8 mouse cellular contexts compared by ENCODE assay signal in the genomic region with DNA sequence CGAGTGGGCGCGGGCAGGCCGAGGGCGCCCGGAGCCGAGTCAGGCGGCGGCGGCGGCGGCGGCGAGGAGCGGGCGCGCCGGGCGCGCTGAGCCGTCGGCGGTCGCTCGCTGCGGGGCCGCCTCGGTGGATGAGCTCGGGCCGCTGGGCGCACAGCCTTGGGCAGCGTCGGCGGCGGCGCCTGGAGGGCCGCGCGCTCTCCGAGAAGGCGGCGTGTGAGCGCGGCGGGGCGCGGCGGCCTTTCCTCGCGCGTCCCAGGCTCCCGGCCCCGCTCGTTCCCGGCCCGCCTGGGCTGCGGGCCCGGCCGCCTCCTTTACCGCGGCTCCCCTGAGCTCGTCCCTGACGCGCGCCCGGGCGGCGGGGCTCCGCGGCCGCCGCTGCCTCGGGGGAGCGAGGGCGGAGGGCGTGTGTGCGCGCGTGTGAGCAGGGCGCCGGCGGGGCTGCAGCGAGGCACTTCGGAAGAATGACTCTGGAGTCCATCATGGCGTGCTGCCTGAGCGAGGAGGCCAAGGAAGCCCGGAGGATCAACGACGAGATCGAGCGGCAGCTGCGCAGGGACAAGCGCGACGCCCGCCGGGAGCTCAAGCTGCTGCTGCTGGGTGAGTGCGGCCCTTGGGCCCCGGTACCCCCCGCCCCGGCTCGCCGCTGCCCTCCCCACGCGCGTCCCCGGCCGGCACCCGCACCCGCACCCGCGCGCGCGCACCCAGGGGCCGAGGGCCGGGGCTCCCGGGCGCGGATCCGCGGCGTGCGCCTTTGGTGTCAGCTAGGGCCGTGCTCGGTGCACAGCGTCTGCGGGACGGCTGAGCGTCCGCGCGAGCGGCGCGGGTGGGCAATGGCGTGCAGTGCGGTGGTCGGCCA. TPM values are rescaled to one million over a fixed set of nuclear protein-coding genes. Genes with fewer than 3 reads are reported as not detected.
DNase-seq lines count a peak whose midpoint lies in the region; ATAC-seq and TF ChIP-seq lines count a peak whose summit lies in the region.

No protein-coding gene starts in this region.

- ATAC-seq in frontal cortex, adult (ENCODE audit: low TSS enrichment) = peak; percentile 36
- ATAC-seq in hindbrain, embryonic 12.5 days (ENCODE audit: low FRiP score) = peak; percentile 65

- under 1% methylated on average over 132 of the region's 139 CpGs for WGBS in cerebellum, adult 2 months
- WGBS in hindbrain, embryonic 12.5 days = under 1% methylated on average over 107 of the region's 139 CpGs

- TF ChIP-seq CTCF in cerebellum, adult 2 months (IDR thresholded peaks at IDR 0.05; ENCODE audit: borderline replicate concordance, insufficient read depth, low read depth, low read length) = no peak

- peak overlapping the region; percentile 72 for H3K27ac ChIP-seq in ES-E14 (ENCODE audit: insufficient read depth, low read depth, low read length, poor library complexity, severe bottlenecking)
- H3K27ac ChIP-seq in cerebellum, adult 2 months (ENCODE audit: insufficient read depth, low read length) = peak overlapping the region; percentile 92
- peak overlapping the region; percentile 100 for H3K27ac ChIP-seq in hindbrain, embryonic 12.5 days

- H3K4me2 ChIP-seq in hindbrain, embryonic 12.5 days (replicated peaks) = peak overlapping the region; percentile 59

- in situ Hi-C loops in ES-E14 (cut with MboI; ENCODE audit: low sequenced_read_pairs in 2 of 2, unreplicated experiment in 2 of 2) = no loop called here

- no peaks in the 10 kb centered on the region for H3K36me3 ChIP-seq in ES-E14 (ENCODE audit: control insufficient read depth, insufficient read depth, low read length, poor library complexity, severe bottlenecking)
- H3K36me3 ChIP-seq in hindbrain, embryonic 12.5 days = no peaks in the 10 kb centered on the region

- H3K4me1 ChIP-seq in ES-E14 (ENCODE audit: control insufficient read depth in 2 of 2, insufficient read depth in 2 of 2, low read length in 2 of 2, poor library complexity in 1 of 2) = peaks cover 2 to 6% of the 10 kb centered on the region in 2 experiments; a peak in 2 of 4 replicates
- H3K4me1 ChIP-seq in cerebellum, adult 2 months (ENCODE audit: control insufficient read depth, insufficient read depth, low read length) = peaks cover 13% of the 10 kb centered on the region
- peaks cover 29% of the 10 kb centered on the region for H3K4me1 ChIP-seq in hindbrain, embryonic 12.5 days

- DNase-seq in ES-E14 (ENCODE audit: low read depth, low spot score) = no peak
- peak; percentile 78 to 83 for DNase-seq in cerebellum, adult 2 months
- DNase-seq in layer of hippocampus, postnatal 36 days = peak; percentile 67 to 70
- peak; percentile 59 for DNase-seq in lung, postnatal 14 days
- peak; percentile 53 for DNase-seq in retina, adult 2 months (ENCODE audit: low read depth, low spot score)
- peak; percentile 57 for DNase-seq in thymus, postnatal 25 days

- peak overlapping the region; percentile 94 to 96 for H3K4me3 ChIP-seq in ES-E14 (ENCODE audit: insufficient read depth in 1 of 2, low read depth in 1 of 2, low read length in 2 of 2, poor library complexity in 1 of 2, severe bottlenecking in 1 of 2)
- H3K4me3 ChIP-seq in cerebellum, adult 2 months (replicated peaks; ENCODE audit: insufficient read depth, low read depth, low read length) = peak overlapping the region; percentile 98
- H3K4me3 ChIP-seq in hindbrain, embryonic 12.5 days = peak overlapping the region; percentile 95

- no peaks in the 10 kb centered on the region for H3K9me3 ChIP-seq in ES-E14 (ENCODE audit: control insufficient read depth, insufficient read depth, low read depth, low read length)
- no peaks in the 10 kb centered on the region for H3K9me3 ChIP-seq in hindbrain, embryonic 12.5 days (replicated peaks)

- peak overlapping the region; percentile 88 for H3K9ac ChIP-seq in ES-E14 (ENCODE audit: insufficient read depth, low read depth, low read length, poor library complexity, severe bottlenecking)
- H3K9ac ChIP-seq in hindbrain, embryonic 12.5 days = peak overlapping the region; percentile 100

- TF ChIP-seq POLR2A in cerebellum, adult 2 months (IDR thresholded peaks at IDR 0.05; ENCODE audit: borderline replicate concordance, insufficient read depth, low read length) = 0 out of 2 replicates have a peak, but pooled peaks have one; percentile 21

- H3K27me3 ChIP-seq in cerebellum, adult 2 months (ENCODE audit: control insufficient read depth, insufficient read depth, low read length) = no peaks in the 10 kb centered on the region
- H3K27me3 ChIP-seq in hindbrain, embryonic 12.5 days = no peaks in the 10 kb centered on the region

TF ChIP-seq in ES-E14, 5 proteins besides CTCF, POLR2A, EP300 and RAD21:
- no peak for TF ChIP-seq MAFK (IDR thresholded peaks at IDR 0.05; ENCODE audit: insufficient read depth, low read depth, low read length)
- TF ChIP-seq HCFC1 (IDR thresholded peaks at IDR 0.05; ENCODE audit: borderline replicate concordance, insufficient read depth, low read length) = no peak; the same call in 1 of the 2 replicates
- no peak for TF ChIP-seq CHD2 (IDR thresholded peaks at IDR 0.05; ENCODE audit: low read depth, low read length)
- no peak for TF ChIP-seq ZNF384 (IDR thresholded peaks at IDR 0.05; ENCODE audit: low read depth, low read length)
- no peak for TF ChIP-seq ZC3H11A (IDR thresholded peaks at IDR 0.05; ENCODE audit: borderline replicate concordance, low read depth, low read length)

RNA-seq across cellular contexts. Expression of a gene that starts 0.5 kb away (rescaled TPM):
- total RNA-seq in ES-E14 (2012; rRNA removed) = 17.8 and 18.1 TPM in 2 replicates
- 56.2 and 57.2 TPM in 2 replicates for polyA plus RNA-seq in cerebellum, adult 2 months (2012; rRNA removed)
- polyA plus RNA-seq in hindbrain, embryonic 12.5 days (2016; fragmentation: Nextera tagmentation; extraction: Ambion mirVana) = 49.3 and 54.4 TPM in 2 replicates
- 100 to 1,000 TPM; 208 to 214 TPM for total RNA-seq in layer of hippocampus, postnatal 36 days (2021)

Comparison
In these comparisons a context has a peak if more than half of its experiments do, and no peak if none do; other contexts are left out.
1. RNA of a gene that starts 0.5 kb away (total RNA-seq): 208 to 214 TPM in layer of hippocampus, postnatal 36 days; 17.8 to 18.1 TPM in ES-E14; every median in the first group is over 10 times any median in the second.
2. Peak in every context shown above with its lines, with median percentiles within 50 percentile points of each other: H3K27ac ChIP-seq and H3K4me3 ChIP-seq.